Mouse (Mus musculus): Measurements from ENCODE around the gene Tdrd7.

Gene Tdrd7

DNA sequence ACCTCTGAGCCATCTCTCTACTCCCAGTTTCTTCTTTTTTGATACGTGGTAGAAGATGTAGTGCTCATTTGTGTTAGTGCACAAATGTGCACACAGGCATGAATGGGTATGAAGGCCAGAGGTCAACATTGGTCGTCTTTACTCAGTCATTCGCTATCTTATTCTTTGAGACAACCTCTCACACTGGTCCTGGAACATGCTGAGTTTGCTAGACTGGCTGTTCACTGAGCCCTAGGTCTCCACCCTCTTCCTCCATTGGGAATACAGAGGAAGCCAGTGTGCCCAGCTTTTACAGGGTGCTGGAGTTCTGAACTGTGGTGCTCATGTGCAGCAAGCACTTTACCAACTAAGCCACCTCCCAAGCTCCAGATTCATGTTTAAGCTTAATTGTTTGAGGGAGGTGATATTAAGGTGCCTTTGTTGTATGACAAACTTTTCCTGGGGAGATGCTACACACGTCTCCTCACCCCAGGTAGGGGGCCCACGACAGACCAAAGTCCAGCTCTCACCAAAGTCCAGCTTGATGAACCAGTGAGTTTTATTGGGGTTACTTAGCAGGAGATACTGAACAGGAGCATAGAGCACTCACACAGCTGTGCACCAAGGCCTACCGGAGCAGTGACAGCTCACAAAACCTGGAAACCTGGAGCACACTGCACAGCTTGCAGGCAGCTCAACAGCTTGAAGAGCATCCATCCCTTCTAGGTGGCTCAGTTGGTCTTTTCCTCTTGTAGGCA, 12.0 kb downstream of the Tdrd7 start:
- DNase-seq, result no peak

DNA sequence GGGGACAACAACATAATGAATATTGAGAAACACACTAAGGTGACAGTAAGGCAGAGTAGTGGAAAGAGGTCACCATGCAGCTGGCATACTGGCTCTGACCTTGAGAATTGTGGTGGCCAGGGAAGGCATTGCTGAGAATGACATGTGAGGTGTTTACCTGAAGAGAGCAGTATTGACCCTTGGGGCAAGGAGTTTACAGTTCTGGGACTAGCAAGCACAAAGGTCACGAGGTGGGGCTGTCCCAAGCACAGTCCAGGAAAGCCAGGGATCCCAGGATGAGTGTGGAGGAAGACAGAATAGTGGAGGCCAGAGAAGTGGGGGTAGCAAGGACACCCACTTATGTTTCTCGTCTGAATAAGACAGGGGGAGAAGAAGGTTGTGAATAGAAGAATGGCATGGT, 14.8 kb downstream of the Tdrd7 start:
- no peak for DNase-seq

DNA sequence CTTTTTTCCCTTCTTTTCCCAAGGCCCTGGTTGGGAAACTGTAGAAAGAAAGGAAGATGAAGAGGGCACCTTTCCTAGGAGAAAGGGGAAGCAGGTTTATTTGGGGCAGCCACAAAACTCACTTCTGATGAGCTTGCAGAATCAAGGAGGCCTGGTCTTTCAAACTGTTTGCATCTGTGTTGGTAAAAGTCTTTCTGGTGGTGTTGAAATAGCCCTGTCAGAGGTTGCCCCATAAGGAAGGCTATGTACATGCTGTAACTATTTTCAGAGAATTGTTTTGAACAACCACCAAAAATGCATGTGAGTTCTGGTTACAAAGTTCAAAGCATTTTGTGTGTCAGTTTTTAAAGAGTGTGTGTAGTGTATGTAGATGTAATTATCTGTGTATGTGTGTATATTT, 15.9 kb downstream of the Tdrd7 start:
- DNase-seq, result no peak

DNA sequence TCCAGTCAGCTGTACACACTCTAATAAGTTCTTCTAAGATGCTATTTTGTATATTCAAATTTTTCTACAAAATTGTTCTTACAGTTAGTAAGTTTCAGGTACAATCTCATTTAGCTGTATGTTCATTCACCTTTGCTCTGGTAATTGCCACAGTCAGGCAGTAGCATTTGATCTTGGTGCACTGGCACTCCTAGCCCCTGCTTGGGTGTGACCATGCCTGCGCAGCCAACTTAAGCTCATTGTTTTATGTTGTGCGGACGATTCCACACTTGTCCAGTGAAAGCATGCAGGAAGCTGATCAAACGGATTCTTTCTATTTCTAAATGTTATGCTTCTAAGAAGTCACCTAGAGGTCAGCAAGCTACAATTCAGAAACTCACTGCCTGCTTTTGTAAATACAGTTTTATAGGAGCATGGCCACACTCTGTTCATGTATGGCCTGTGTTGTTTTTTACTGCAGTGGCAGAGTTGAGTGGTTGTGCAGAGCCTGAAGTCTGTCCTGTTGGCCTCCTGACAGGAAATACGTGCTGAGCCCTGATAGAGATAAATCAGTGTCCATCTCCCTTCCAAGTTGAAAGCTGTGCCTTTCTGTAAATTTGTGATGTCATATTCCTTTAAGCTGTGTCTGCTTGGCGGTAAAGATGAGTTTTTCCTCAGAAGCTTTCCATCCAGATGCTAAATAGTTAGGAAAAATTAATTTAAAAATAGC, 25.4 kb downstream of the Tdrd7 start:
- no peak for DNase-seq

DNA sequence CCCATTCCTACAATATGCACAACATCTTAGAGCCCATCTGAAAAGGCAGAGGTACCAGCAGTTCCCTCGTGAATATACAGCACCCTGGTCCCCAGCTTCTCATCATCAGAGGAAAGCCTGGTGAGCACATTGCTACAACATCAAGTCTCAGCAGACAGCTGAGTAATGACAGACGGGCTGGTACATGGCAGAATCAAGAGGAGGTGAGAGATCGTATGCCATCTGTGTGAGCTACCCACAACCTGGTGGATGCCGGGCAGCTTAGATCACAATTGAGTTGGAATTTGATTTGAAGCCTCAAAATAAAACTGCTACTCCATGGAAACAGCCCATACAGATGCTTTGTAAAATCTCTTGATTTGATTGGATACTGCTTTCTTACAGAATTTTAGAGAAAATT, 33.4 kb downstream of the Tdrd7 start:
- no peak for DNase-seq

DNA sequence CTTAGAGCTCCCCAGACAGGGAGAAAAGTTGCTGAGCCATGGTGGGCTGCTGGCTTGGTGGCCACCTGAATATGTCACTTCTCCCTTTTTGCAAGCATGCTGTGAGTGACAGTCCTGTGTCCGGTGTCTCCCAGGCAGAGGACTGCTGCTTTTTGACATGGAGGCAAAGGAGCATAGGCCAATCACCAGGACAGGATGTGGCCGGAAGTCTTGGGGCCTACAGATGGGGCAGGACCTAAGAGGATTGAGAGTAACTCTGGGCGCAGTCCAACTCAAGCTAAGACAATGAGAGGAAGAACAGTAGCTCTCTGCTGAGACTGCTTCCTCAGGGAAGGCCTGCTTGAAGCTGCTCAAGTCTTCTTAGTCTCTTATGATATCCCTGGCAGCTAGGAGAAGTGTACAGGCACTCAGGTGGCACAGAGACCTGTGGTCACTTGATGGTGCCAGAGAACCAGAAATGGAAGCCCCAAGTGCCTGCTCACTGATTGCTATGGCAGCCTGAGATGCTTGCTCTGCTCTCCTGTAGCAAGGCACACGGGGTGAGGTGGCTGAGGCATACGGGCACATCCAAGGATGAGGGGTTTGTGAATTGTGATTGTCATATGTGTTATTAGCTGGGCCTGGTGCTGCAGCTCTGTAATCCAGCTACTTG, 43.1 kb downstream of the Tdrd7 start:
- no peak for DNase-seq

DNA sequence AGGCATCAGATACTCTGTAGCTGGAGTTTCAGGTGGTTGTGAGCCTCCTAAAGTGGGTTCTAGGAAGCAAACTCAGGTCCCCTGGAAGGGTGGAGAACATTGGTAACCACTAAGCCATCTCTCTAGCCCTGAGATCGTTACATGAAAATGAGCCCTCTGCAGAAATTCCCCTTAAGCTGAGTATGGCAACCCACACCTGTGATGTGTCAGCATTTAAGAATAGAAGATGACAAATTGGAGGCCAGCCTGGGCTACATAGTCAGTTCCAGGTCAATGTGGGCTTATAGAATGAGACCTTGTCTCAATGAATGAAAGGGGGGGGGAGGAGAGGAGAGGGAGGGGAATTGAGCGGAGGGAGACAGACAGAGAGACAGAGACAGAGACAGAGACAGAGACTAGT, 46.6 kb downstream of the Tdrd7 start:
- no peak for DNase-seq

DNA sequence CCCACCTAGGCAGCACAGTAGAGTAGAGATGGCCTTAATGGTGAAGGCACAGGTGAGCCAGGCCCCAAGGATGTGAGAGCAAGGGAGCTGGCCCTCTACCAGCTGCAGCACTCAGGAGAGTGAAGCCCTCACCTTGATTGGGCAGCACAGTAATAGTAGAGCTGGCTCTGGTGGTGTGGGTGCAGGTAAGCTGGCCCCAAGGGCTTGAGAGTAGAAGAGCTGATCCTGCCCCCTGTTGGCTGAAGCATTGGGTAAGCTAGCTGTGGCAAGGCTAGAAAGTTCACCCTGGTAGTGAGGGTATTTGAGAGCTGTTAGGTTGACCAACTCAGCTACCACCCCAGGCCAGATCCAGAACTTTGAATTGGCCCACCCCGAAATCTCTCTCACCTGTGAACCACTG, 50.5 kb downstream of the Tdrd7 start:
- DNase-seq, result no peak

DNA sequence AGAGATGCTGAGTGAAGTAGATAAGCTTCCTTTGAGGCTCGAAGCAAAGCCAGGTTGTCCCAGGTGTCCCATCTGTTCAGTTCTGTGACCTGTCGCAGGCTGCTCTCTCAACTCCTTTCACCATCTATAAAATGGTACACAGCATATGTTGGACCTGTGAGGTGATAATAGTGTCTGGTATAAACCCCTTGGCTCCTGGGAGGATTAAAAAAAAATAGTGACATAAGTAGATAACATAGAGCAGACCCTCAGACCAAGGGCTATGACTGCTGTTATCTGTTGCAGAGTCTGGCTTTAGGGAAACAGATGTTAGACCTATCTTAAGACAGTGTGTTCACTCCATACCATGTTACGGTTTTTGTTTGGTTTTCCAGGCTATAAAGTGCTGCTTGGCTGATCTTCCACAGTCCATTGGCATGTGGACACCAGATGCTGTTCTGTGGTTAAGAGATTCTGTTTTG, 57.9 kb downstream of the Tdrd7 start:
- no peak for DNase-seq

DNA sequence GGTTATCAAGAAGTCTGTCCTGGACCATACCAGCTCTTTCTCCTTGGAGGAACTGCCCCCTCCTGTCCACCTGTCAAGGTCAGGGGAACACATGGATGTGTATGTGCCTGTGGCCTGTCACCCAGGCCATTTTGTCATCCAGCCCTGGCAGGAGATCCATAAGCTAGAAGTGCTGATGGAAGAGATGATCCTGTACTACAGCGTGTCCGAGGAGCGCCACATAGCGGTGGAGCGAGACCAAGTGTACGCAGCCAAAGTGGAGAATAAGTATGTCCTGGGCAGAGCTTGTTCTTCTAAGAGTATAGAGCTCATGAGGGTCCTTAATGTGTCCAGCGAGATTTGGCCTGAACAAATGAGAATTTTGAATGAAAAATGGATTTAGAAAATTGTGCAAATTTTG, 60.8 kb downstream of the Tdrd7 start:
- DNase-seq, result no peak

DNA sequence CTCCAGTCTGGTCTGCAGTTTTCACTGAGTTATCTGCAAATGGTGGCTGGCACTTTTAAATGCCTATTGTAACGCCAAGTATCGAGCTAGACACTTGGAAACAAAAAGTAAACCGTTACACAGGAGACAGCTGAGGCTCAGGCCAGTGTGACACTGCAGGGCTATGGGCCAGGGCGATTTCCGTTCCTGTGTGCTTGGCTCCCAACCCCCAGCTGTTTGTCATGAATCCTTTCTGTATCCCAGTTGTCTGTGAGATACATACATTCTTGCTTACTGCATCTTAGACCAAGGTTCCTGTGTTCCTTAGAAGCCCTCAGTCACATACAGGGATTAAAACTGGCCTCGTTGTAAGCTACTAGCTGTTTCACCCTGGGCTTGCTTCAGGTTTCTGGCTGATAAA, 63.1 kb downstream of the Tdrd7 start:
- DNase-seq, result no peak

DNA sequence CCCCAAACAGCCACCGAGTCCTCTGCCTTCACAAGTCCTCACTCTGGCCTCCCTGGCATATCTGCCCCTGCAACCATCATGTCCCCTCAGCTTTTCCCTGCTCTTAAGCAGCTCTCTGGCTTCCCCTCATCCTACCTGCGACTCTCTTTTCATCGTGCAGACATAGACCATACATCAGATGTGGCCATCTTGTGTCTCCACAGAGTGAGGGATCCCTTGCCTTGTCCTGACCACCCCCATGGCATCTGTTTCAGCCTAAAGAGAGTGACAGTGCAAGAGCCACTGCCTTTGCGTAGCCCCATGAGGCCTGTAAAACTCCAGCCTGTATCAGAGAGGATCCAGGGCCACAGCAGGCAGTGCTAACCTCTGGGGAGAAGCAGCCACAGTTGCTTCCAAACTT, 63.6 kb downstream of the Tdrd7 start:
- DNase-seq, result no peak

DNA sequence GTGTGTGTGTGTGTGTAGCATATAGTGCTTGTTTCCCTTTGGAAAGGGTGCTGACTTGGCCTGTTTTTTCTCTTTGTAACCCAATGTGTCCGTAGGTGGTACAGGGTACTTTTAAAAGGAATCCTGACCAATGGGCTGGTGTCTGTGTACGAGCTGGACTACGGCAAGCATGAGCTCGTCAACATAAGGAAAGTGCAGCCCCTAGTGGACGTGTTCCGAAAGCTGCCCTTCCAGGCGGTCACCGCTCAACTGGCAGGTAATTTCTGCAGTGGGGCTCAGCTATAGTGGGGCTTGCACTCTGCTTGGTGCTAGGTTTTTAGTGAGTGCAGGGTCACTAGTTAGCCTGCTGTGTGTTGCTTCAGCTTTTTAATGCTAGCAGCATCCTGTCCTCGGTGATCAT, 64.4 kb downstream of the Tdrd7 start:
- DNase-seq, result no peak

DNA sequence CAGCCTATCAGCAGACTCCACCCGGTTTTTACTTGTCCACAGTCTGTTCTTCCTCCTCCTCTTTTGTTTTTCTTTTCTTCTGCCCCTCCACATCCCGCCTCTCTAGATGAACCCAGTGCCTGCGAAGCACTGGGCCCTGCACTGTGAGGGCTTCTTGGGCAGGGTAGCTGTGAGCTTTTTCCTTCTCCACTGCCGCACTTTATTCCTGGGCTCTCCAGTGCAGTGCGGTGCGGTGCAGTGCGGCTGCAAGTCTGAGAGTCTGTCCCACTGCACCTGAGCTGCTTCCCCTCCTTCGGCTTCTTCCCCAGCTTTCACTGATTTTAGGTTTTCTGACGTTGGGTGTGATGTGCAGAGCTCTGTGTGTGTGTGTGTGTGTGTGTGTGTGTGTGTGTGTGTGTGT, 67.3 kb downstream of the Tdrd7 start:
- no peak for DNase-seq

DNA sequence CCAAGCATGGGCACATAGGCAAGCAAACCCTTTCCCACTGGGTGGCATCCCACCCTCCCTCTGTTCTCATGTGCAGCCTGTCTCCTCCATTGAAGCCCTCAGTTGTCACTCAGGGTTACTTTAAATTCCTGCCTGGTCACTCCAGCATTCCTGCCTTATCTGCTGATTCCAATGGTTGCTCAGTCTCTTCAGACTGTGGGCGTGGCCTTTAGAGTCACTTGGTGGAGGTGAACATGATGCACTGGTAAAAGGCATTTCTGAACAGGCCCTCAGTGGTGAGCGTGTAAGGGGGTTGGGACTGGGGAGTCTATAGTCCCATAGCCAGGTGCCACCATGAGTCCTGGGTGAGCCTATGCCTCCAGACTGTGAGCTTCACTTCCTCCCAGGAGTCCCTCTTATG, 68.1 kb downstream of the Tdrd7 start:
- no peak for DNase-seq

DNA sequence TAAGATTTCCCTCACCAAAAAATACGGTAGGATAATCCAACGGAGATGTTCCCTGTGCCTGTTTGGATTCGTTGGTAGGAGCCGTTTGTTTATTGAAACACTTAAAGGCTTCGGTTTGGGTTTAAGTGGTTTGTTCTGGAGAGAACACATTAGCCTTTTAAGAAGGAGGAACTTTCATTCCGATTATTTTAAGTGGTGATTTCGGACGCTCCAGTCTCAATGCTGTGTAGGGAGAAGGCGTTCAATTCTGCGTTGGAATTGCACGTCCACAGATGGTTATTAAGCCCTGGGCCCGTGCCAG, 73.4 kb downstream of the Tdrd7 start:
- DNase-seq, result no peak

DNA sequence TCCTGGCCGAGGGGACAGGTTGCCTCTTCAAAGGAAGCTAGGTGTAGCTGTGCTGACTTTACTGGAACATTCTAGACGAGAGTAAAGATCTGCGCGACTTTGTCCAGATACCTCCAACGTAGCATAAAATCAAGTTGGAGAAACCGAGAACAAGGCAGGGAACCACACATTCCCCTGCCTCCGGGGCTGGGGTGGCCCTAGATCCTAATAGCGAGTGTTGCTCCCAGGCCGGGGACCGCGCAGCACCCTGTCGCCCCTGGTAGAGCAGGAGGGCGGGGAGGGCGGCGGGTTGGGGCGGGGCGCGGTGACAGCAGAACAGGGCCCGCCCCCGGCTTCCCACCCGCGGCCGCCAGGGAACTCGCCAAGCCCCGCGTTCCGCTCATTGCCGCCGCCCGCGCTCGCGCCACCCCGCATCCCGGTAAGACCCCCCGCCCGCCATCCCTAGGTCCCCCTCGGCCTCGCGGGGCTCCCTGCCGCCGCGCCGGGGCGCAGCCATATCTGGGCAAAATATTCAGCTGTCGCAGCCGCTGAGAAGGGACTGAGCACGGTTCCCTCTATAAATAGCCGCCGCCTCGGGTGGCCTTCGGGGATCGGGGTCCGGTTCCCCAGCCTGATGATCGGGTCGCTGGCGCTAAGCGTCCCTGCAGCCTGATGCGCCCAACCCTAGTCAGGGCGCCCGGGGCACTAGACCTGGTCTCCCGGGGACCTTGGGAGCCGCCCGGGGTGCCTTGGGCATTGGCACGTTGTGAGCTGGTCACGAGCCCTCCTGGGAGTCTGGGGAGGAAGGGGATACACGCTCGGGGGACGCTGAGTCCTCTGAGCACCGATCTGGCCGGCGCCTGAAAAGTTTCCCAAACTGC, 74.0 kb downstream of the Tdrd7 start, which contains the start of gene Tmod1:
TSS of gene Tmod1 (plus strand) at position 44 of the 860 bp plus-strand sequence.
- peak; percentile 72 for DNase-seq

DNA sequence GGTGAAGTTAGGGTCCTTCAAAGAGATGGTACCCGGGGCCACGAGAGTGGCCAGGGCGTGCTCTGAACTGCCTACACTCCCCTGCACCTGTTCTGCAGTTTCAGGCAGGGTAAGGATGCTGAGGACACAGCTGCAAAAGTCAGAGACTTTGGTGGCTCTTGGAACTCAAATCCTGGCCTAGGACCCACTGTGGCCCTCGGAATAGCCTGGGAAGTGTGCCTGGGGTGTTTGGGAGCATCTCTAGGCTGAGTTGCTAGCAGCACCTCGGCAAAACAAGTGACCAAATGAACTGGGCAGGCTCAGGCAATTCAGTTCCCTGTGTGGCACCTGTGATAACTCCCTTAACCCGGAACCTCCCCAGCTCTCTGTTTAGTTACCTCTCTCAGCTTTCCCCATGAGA, 74.8 kb downstream of the Tdrd7 start:
- no peak for DNase-seq

DNA sequence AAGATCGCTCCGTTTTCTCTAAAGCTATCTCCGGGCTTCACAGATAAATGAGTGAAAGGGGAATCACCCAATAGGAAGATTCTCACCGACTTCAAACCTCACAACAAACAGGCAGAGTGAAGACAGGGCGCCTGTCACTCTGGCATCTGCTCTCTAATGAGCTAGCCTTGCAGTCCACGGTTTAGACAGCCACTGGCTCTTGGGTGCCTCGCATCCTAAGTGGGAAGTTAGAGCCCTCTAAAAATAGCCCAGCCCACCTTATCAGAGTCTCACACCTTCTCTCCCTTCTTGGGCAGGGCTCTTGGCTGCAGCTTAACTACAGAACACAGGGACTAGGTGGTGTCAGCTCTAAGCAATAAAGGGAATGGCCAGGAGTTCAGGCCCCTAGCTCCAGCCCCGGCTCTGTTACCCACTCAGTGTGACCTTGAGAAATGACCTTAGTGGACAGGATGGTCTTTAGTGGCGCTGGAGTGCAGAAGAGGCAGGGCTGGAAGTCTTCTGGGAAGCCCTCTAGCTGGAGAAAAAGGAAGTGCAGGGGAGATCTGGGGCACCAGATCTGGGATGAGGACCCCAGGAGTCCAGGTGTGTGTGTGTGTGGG, 75.6 kb downstream of the Tdrd7 start:
- peak; percentile 40 for DNase-seq

DNA sequence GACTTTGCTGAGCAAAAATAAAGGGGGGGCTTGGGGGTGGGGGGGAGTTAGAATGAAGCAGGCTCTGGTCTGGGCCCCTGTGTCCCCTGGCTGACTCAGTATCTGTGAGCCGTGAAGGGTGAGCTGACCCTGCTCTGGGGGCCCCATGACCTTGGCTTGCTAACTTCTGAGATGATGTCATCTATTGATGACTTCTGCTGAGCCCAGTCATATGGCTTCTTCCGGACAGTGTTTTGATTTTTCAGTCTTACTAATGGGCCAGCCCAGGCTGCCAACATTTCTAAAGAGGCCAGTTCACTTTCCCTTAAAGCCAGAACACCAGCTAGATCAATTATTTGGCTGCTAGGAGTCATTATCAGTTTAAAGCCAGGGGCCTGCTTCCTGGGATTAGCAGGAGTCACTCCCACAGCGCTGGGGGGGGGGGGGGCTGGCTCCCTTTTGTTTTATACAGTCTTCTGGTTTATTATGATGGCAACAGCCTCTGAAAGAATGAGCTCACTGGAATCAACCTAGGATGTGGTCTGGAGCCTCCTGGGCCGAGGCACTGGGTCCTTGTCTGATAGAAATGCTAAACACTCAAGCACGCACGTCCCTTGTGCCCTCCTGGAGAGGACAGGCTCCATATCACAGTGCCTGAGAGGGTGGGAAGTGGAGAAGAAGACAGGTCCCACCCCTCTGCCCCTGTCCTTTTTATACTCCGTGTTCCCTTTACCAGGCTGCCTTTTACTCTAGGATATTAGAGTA, 76.8 kb downstream of the Tdrd7 start:
- DNase-seq, result no peak

DNA sequence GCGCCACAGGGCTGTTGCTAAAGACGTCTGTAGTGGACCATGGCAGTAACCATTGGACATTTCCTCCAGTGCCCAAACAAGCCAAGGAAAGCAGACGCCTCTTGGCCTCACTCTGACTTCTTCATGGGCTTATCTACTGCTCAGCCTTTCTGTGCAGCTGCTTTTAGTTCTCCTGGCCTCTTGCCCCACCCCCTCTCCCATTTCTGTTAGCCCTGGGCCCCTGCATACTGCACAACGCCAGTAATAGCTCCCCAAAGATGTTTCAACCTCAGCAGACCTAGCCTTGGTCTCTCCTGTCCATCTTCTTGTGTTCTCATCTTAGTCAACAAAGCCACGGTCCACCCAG, 77.3 kb downstream of the Tdrd7 start:
- no peak for DNase-seq

DNA sequence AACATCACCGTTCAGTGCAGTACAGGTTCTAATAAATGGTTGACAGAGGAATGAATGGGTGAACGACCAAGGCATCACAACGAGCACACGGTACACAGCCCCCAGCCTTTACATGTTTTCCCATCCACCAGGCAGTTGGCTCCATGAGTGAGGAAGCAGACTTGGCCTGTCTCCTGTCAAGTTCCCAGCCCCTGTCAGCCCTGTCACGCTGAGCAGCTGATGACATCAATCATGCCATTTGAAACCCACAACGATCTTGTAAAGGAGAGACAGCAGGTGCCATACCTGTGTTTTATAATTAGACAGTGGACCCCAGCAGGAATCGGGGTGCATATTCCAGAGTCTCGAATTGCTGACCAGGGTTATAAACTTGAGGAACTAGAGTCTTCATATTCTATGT, 78.2 kb downstream of the Tdrd7 start:
- no peak for DNase-seq
